In the genomic region with DNA sequence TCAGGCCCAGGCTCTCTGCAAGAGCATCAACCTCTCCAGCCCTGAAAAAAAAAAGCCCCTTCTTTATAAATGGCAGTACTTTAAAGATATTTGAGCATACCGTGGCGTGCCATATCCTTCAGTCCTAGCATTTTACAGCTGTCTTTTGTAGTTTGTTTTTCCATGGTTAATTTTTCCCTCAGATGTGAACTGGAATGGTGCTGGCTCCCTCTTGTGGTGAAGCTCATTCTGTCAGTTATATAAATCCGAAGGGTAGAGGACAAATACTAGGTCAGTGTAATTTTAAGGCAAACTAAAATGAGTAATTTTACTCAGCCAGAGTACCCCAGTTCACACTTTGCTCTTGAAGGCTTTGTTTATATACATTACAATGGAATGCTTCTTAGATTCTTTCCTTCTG, we compare ENCODE assay signal across 9 mouse cellular contexts. TPM values are rescaled to one million over a fixed set of nuclear protein-coding genes. Genes with fewer than 3 reads are reported as not detected.
DNase-seq lines count a peak whose midpoint lies in the region; ATAC-seq lines count a peak whose summit lies in the region.
"Had no signal": no experiment of that assay in that cellular context is flagged by ENCODE, and none has a peak within 500 bp of the region (broad histone marks: within the 10 kb centered on the region; RNA-seq: fewer than 3 reads in every experiment).

No protein-coding gene starts in this region.

- H3K4me2 ChIP-seq in forebrain, embryonic 14.5 days (ENCODE audit: low read length): no peak overlapping the region
- H3K4me2 ChIP-seq in forebrain, embryonic 15.5 days (replicated peaks): no peak overlapping the region

- no peak overlapping the region for H3K9ac ChIP-seq in forebrain, embryonic 14.5 days (ENCODE audit: low read length)
- H3K9ac ChIP-seq in forebrain, embryonic 15.5 days (replicated peaks): no peak overlapping the region

- intact Hi-C loops in heart, postnatal 10 days (cut with DNase I): loop anchor here (2.0 to 10.0 kb wide), 3 partner anchors 79 to 627 kb away; a partner anchor contains a TSS

- WGBS in forebrain, embryonic 14.5 days: 49% methylated on average over 3 of the region's 3 CpGs
- 49% methylated on average over 3 of the region's 3 CpGs for WGBS in forebrain, embryonic 15.5 days
- 60% methylated on average over 3 of the region's 3 CpGs for WGBS in limb, embryonic 10.5 days

- H3K27ac ChIP-seq in forebrain, embryonic 14.5 days (ENCODE audit: low read depth, low read length): no peak overlapping the region
- H3K27ac ChIP-seq in forebrain, embryonic 15.5 days (replicated peaks): no peak overlapping the region
- H3K27ac ChIP-seq in limb, embryonic 10.5 days: no peak overlapping the region

- no peaks in the 10 kb centered on the region for H3K9me3 ChIP-seq in forebrain, embryonic 14.5 days (replicated peaks; ENCODE audit: control insufficient read depth, low read length)
- no peaks in the 10 kb centered on the region for H3K9me3 ChIP-seq in forebrain, embryonic 15.5 days
- no peaks in the 10 kb centered on the region for H3K9me3 ChIP-seq in limb, embryonic 10.5 days (replicated peaks)

- H3K4me1 ChIP-seq in forebrain, embryonic 14.5 days (ENCODE audit: control insufficient read depth, insufficient read depth, low read length): no peaks in the 10 kb centered on the region
- H3K4me1 ChIP-seq in forebrain, embryonic 15.5 days: no peaks in the 10 kb centered on the region
- H3K4me1 ChIP-seq in limb, embryonic 10.5 days: no peaks in the 10 kb centered on the region

- peaks cover 17% of the 10 kb centered on the region for H3K36me3 ChIP-seq in forebrain, embryonic 14.5 days (ENCODE audit: control insufficient read depth, insufficient read depth, low read length)
- H3K36me3 ChIP-seq in forebrain, embryonic 15.5 days: peaks cover 19% of the 10 kb centered on the region
- peaks cover 60% of the 10 kb centered on the region for H3K36me3 ChIP-seq in limb, embryonic 10.5 days

- ATAC-seq in forebrain, embryonic 14.5 days: no peak
- no peak for ATAC-seq in forebrain, embryonic 15.5 days (replicated peaks)

- DNase-seq in forebrain, embryonic 14.5 days (ENCODE audit: low spot score): peak; percentile 78
- DNase-seq in right cerebral cortex, adult 2 months (ENCODE audit: low spot score in 2 of 2): peak; percentile 50 to 77
- no peak for DNase-seq in right cerebral cortex, postnatal 36 days (ENCODE audit: low spot score in 2 of 2)
- DNase-seq in cerebellum, adult 8-10 months: peak; percentile 43
- peak; percentile 56 to 79 for DNase-seq in heart, postnatal 10 days
- DNase-seq in limb, embryonic 10.5 days (ENCODE audit: low spot score): peak; percentile 51
- DNase-seq in yolk sac, embryonic 10.5 days (ENCODE audit: low spot score): peak; percentile 20

- H3K4me3 ChIP-seq in forebrain, embryonic 14.5 days (ENCODE audit: low read depth, low read length): no peak overlapping the region
- H3K4me3 ChIP-seq in forebrain, embryonic 15.5 days: no peak overlapping the region
- no peak overlapping the region for H3K4me3 ChIP-seq in limb, embryonic 10.5 days
- H3K4me3 ChIP-seq: myocyte had no signal

- no peaks in the 10 kb centered on the region for H3K27me3 ChIP-seq in forebrain, embryonic 14.5 days (replicated peaks; ENCODE audit: control insufficient read depth, insufficient read depth, low read length)
- H3K27me3 ChIP-seq in forebrain, embryonic 15.5 days: no peaks in the 10 kb centered on the region
- H3K27me3 ChIP-seq in limb, embryonic 10.5 days (ENCODE audit: low read depth, poor library complexity, severe bottlenecking): no peaks in the 10 kb centered on the region

RNA-seq across cellular contexts. Expression of a gene that starts 12.1 kb away (rescaled TPM):
- 123 and 124 TPM in 2 replicates for polyA plus RNA-seq in forebrain, embryonic 14.5 days (2014; fragmentation: Nextera tagmentation; extraction: Ambion mirVana)
- polyA plus RNA-seq in forebrain, embryonic 15.5 days (2015; fragmentation: Nextera tagmentation; extraction: Ambion mirVana): 110 and 111 TPM in 2 replicates
- 10 to 100 TPM; 48.4 to 48.6 TPM for total RNA-seq in heart, postnatal 10 days (2021)
- polyA plus RNA-seq in limb, embryonic 10.5 days (2016; fragmentation: Nextera tagmentation; extraction: Ambion mirVana): 111 and 132 TPM in 2 replicates

RNA-seq across cellular contexts. Expression of a gene that starts 46.5 kb away (rescaled TPM):
- 9.8 and 11.9 TPM in 2 replicates for polyA plus RNA-seq in forebrain, embryonic 14.5 days (2014; fragmentation: Nextera tagmentation; extraction: Ambion mirVana)
- 15.5 and 16.7 TPM in 2 replicates for polyA plus RNA-seq in forebrain, embryonic 15.5 days (2015; fragmentation: Nextera tagmentation; extraction: Ambion mirVana)
- total RNA-seq in heart, postnatal 10 days (2021): 1 to 10 TPM; 6.3 to 7.8 TPM
- 24.4 and 24.9 TPM in 2 replicates for polyA plus RNA-seq in limb, embryonic 10.5 days (2016; fragmentation: Nextera tagmentation; extraction: Ambion mirVana)

Comparison
In these comparisons a context has a peak if more than half of its experiments do, and no peak if none do; other contexts are left out.
1. DNase-seq: peak in forebrain, embryonic 14.5 days (single experiment), right cerebral cortex, adult 2 months (2 of 2), cerebellum, adult 8-10 months (single experiment), heart, postnatal 10 days (2 of 2), limb, embryonic 10.5 days (single experiment) and yolk sac, embryonic 10.5 days (single experiment); none in right cerebral cortex, postnatal 36 days (0 of 2).